Mouse (Mus musculus) G1E (cell line): ENCODE results near the gene Gpr68.

Experiments used
- CTCF ChIP-seq: IDR thresholded peaks from 2 replicates; pipeline ENCODE4 v1.5.1; 2012; ENCODE audit warnings: low read depth, low read length, inconsistent platforms, mixed read lengths
- GATA1 ChIP-seq: IDR thresholded peaks from 2 replicates; pipeline ENCODE4 v1.6.1; 2012; ENCODE audit warnings: borderline replicate concordance, low read length, inconsistent platforms, mixed read lengths
- GATA2 ChIP-seq: IDR thresholded peaks from 2 replicates; pipeline ENCODE4 v1.6.1; 2012; ENCODE audit warnings: low read depth, low read length, inconsistent platforms, borderline replicate concordance
- POLR2AphosphoS5 ChIP-seq: IDR thresholded peaks from 2 replicates; pipeline ENCODE4 v1.6.1; 2012; ENCODE audit warnings: low read depth, low read length, inconsistent platforms; ENCODE audit not compliant: insufficient replicate concordance
- TAL1 ChIP-seq: conservative IDR thresholded peaks from 2 replicates; pipeline ENCODE4 v1.6.1; 2012; ENCODE audit warnings: low read depth, low read length, inconsistent platforms, mixed read lengths

GRCm38 (mm10) chr12:100877936-100878335, 30.1 kb downstream of the Gpr68 start:
- TF ChIP-seq CTCF (no peak), GATA1 (no peak), TAL1 (no peak), GATA2 (no peak), POLR2AphosphoS5 (no peak)
